Mouse (Mus musculus) kidney, postnatal 36 days (tissue): Measurements from ENCODE around the gene Tial1.

ENCODE experiments used
- DNase-seq, 2 experiments: peaks; one replicate each; pipeline ENCODE4 v3.0.0; 2021 to 2022; ENCODE audit warnings: mixed read lengths in 2 of 2

Tial1 gene

GRCm38 (mm10) chr7:128461285-128462215 lies at the start of gene Tial1:
TSS of gene Tial1 (minus strand) at chr7:128461717.
- peak; percentile 99 for DNase-seq

GRCm38 (mm10) chr7:128504091-128504490 lies 42.6 kb upstream of the Tial1 start:
- no peak for DNase-seq

- DNase-seq: no peak
Measured at GRCm38 (mm10) chr7:128499801-128500200, 38.3 kb upstream of the Tial1 start.

- DNase-seq: no peak
Measured at GRCm38 (mm10) chr7:128494546-128494945, 33.0 kb upstream of the Tial1 start.

- DNase-seq: no peak
Measured at GRCm38 (mm10) chr7:128488986-128489385, 27.5 kb upstream of the Tial1 start.

GRCm38 (mm10) chr7:128474322-128474721 lies 12.8 kb upstream of the Tial1 start:
- DNase-seq: peak; percentile 87 to 94

- no peak for DNase-seq
Measured at GRCm38 (mm10) chr7:128462406-128462805, 889 bp upstream of the Tial1 start.

- no peak for DNase-seq
Measured at GRCm38 (mm10) chr7:128460865-128461228, 670 bp downstream of the Tial1 start.

GRCm38 (mm10) chr7:128460131-128460864 lies 1.2 kb downstream of the Tial1 start:
- DNase-seq: peak; percentile 3 to 43

GRCm38 (mm10) chr7:128459791-128460130 lies 1.8 kb downstream of the Tial1 start:
- DNase-seq: no peak

- DNase-seq: no peak
Measured at GRCm38 (mm10) chr7:128458011-128458410, 3.5 kb downstream of the Tial1 start.

- no peak for DNase-seq
Measured at GRCm38 (mm10) chr7:128452731-128453130, 8.8 kb downstream of the Tial1 start.

GRCm38 (mm10) chr7:128440584-128440983 lies 20.9 kb downstream of the Tial1 start:
- no peak for DNase-seq

GRCm38 (mm10) chr7:128439251-128439650 lies 22.3 kb downstream of the Tial1 start:
- no peak for DNase-seq

- no peak for DNase-seq
Measured at GRCm38 (mm10) chr7:128438131-128438530, 23.4 kb downstream of the Tial1 start.

GRCm38 (mm10) chr7:128433213-128433612 lies 28.3 kb downstream of the Tial1 start:
- peak in 1 of 2 experiments; percentile 14 for DNase-seq

GRCm38 (mm10) chr7:128432574-128432973 lies 28.9 kb downstream of the Tial1 start:
- DNase-seq: no peak

GRCm38 (mm10) chr7:128422491-128422890 lies 39.0 kb downstream of the Tial1 start:
- DNase-seq: no peak

GRCm38 (mm10) chr7:128421701-128422100 lies 39.8 kb downstream of the Tial1 start:
- no peak for DNase-seq

GRCm38 (mm10) chr7:128419690-128420089 lies 41.8 kb downstream of the Tial1 start:
- no peak for DNase-seq

GRCm38 (mm10) chr7:128417930-128418779 lies 43.4 kb downstream of the Tial1 start, which contains the start of gene Rgs10:
TSS of gene Rgs10 (minus strand) at chr7:128418758.
- peak; percentile 55 to 79 for DNase-seq

GRCm38 (mm10) chr7:128417226-128417929 lies 44.1 kb downstream of the Tial1 start:
- DNase-seq: no peak
